Mouse (Mus musculus) forebrain, embryonic 14.5 days (tissue): ENCODE measurements around the gene Ipp. TPM values are rescaled to one million over a fixed set of nuclear protein-coding genes. Genes with fewer than 3 reads are reported as not detected.
A peak's percentile ranks its signal among the peaks of the same experiment; 100 is the strongest.

Source experiments
- ATAC-seq: fragments of 200-750 bp; cut with Nextera tagmentation; 2 replicates; pipeline ENCODE4 v1.8.0; 2017; ENCODE audit warnings: mild to moderate bottlenecking, moderate library complexity
- DNase-seq: peaks from one replicate; pipeline ENCODE4 v3.0.0-alpha.2; 2015; ENCODE audit warnings: low spot score
- H3K27ac ChIP-seq: fragments of 300-500 bp; sonication (generic); 2 replicates; pipeline ENCODE4 v1.5.1; 2014; ENCODE audit warnings: low read depth, mild to moderate bottlenecking, control low read depth, low read length, moderate library complexity
- H3K27me3 ChIP-seq: fragments of 300-500 bp; sonication (generic); replicated peaks from 2 replicates; pipeline ENCODE4 v1.6.1; 2014; ENCODE audit warnings: low read length, control low read depth, mixed read lengths; ENCODE audit not compliant: control insufficient read depth, insufficient read depth
- H3K36me3 ChIP-seq: fragments of 300-500 bp; sonication (generic); 2 replicates; pipeline ENCODE4 v1.6.1; 2014; ENCODE audit warnings: low read length, control low read depth; ENCODE audit not compliant: control insufficient read depth, insufficient read depth
- H3K4me1 ChIP-seq: fragments of 300-500 bp; sonication (generic); 2 replicates; pipeline ENCODE4 v1.6.1; 2014; ENCODE audit warnings: antibody characterized with exemption, low read length, control low read depth; ENCODE audit not compliant: control insufficient read depth, insufficient read depth
- H3K4me2 ChIP-seq: fragments of 300-500 bp; sonication (generic); 2 replicates; pipeline ENCODE4 v1.6.1; 2014; ENCODE audit warnings: mild to moderate bottlenecking, control low read depth, low read length
- H3K4me3 ChIP-seq: fragments of 300-500 bp; sonication (generic); 2 replicates; pipeline ENCODE4 v1.5.1; 2014; ENCODE audit warnings: low read depth, low read length, control low read depth
- H3K9ac ChIP-seq: fragments of 300-500 bp; sonication (generic); 2 replicates; pipeline ENCODE4 v1.6.1; 2014; ENCODE audit warnings: mild to moderate bottlenecking, low read length, control low read depth, moderate library complexity
- H3K9me3 ChIP-seq: fragments of 300-500 bp; sonication (generic); replicated peaks from 2 replicates; pipeline ENCODE4 v1.6.1; 2016; ENCODE audit warnings: low read length, control low read depth, mixed read lengths; ENCODE audit not compliant: control insufficient read depth
- WGBS: fragments of 180-500 bp; shearing (Covaris S2); extraction: QIAGEN DNeasy Blood & Tissue Kit; methylation state at CpG from one replicate; pipeline ENCODE4 v1.1.7; 2014; 5-methylcytosine and 5-hydroxymethylcytosine counted together
- polyA plus RNA-seq: library from polyadenylated mRNA; unstranded; fragments of >200 nt; fragmentation: Nextera tagmentation; extraction: Ambion mirVana; gene quantifications from 2 replicates; pipeline ENCODE4 v1.2.1, GENCODE M21; 2014

Ipp gene
- polyA plus RNA-seq, 1 experiment from 2014 or later = 5.4 TPM

DNA sequence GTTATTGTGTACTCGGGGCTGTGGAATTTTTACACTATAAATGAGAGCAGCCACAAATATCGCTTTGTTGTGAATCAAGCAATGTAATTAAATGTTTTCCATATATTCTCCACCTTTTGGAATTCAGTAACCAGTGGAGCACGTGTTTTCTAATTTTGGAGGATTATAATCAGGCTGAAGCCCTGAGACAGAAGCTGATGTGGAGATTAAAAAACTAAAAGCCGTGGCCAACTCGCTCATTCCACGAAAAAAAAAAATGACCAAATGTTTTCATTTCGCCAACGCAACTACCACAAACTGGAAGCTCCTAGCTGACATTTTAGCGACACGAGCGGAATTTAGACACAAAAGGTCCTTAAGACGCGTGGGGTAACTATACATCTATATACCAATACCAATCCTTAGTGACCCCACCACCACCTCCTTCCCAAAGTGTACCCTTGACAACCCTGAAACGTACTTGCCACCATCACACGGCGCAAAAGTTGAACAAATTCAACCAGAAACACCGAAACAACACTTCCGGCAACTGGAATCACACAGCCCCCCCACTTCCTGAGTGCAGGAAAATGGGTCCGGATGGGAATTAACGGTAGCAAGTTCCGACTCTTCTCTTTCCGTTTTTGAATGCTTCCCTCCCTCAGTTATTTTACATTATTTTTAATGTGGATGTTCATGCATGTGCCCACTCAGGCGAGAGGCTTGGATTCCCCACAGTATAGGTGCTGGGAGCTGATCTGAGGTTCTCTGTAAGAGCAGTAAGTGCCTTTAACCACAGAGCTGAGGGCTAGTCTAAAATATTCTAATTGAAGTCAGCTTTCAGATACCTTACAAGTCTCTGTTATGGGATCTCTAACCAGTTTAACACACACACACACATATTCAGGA is 48.3 kb downstream of the Ipp start, which contains the start of gene Tmem69:
TSS of gene Tmem69 (minus strand) at position 524 of the 888 bp plus-strand sequence.
- 3% methylated on average over 23 of the region's 23 CpGs for WGBS
- DNase-seq = peak; percentile 88

DNA sequence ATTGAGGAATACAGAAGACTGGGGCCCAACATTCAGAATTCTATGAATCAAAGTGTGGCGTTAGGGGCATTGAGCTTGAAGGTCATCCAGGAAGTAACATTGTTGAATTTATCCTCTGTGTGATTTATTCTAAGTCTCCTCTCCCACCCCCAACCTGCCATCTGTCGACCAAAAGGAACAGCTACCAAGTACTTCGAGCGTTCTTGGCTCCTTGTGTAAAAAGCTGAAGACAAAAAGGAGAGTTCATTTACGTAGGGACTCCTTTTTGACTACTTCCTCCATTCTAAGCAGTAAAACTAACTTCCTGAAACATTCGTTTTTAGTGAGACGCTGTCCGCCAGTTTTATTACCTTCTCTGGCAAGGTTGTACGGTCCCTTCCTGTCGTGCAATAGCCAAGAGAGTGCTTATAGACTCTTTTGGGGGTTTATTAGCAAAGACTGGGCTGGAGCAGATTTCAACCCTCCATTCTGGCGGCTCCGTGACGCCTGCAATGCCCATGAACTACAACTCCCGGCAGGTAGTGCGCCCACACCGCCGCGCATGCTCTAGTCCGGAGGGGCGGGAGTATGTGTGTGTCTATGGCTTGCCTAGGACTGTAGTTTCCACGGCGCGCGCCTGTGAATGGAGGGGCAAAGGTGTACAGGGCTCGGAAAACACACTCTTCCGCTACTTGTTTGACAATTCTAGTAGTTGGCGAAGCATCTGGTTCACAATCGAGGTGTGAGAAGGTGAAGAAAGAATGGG is 49.4 kb downstream of the Ipp start:
- DNase-seq (peak; percentile 97), ATAC-seq (peak; percentile 98)
- H3K9ac ChIP-seq = peak overlapping the region; percentile 79
- peak overlapping the region; percentile 75 for H3K4me3 ChIP-seq
- H3K27me3 ChIP-seq = no peaks in the 10 kb centered on the region
- peak overlapping the region; percentile 85 for H3K27ac ChIP-seq
- H3K4me2 ChIP-seq = peak overlapping the region; percentile 81
- H3K9me3 ChIP-seq = no peaks in the 10 kb centered on the region
- peaks cover 17% of the 10 kb centered on the region for H3K4me1 ChIP-seq
- WGBS = under 1% methylated on average over 28 of the region's 28 CpGs
- H3K36me3 ChIP-seq = peaks cover 17% of the 10 kb centered on the region

More for the DNA sequence above, 48.3 kb downstream of the Ipp start, which contains the start of gene Tmem69:
- peaks cover 17% of the 10 kb centered on the region for H3K36me3 ChIP-seq
- H3K4me1 ChIP-seq = peaks cover 17% of the 10 kb centered on the region
- peak within 1 kb of the TSS; percentile 81 for H3K4me2 ChIP-seq
- H3K4me3 ChIP-seq = peak within 1 kb of the TSS; percentile 75
- no peaks in the 10 kb centered on the region for H3K9me3 ChIP-seq
- peak within 1 kb of the TSS; percentile 79 for H3K9ac ChIP-seq
- peak within 1 kb of the TSS; percentile 85 for H3K27ac ChIP-seq
- no peaks in the 10 kb centered on the region for H3K27me3 ChIP-seq
- no peak for ATAC-seq

DNA sequence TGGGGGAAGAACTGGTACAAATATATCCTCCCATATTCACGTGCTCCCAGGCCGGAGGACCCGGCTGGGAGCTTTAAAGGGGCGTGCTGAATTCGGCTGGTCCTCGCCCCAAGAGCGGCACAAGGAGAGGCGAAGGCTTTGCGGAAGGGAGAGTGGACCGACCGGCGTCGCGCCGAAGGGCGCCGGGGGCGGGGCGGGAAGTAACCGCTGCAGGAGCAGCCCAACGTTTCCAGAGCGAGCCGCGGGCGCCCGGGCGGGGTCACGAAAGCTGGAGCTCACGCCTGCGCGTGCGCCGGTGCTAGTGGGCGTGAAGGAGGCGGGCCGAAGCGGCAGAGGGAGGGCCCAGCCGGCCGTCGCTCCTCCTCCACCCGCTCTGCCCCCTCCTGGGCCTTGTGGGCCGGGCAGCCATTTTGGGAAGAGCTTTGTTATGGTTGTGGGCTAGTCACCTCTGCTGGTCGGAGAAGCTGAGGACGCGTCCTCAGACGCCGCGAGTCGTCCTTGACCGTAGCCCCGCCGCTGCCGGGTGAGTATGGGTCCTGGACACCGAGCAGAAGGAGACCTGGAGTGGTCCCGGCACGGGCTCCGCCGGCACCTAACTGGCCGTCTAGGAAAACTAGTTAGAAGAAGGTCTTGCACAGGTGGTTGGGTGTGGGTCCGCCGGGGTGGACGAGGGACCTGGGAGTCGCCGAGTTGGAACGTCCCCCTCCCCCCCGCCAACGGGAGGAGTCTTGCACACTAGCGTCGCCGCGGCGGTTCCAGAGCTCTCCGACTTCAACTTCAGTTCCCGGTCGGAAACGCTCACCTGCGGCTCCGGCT is 50.2 kb downstream of the Ipp start, which contains the start of gene Gpbp1l1:
TSS of gene Gpbp1l1 (plus strand) at position 353 of the 816 bp plus-strand sequence.
- Histone ChIP-seq H3K27me3 (no peaks in the 10 kb centered on the region), H3K27ac (peak within 1 kb of the TSS; percentile 85), H3K4me1 (peaks cover 17% of the 10 kb centered on the region), H3K9ac (peak within 1 kb of the TSS; percentile 79), H3K4me2 (peak within 1 kb of the TSS; percentile 81), H3K36me3 (peaks cover 12% of the 10 kb centered on the region), H3K4me3 (peak within 1 kb of the TSS; percentile 75), H3K9me3 (no peaks in the 10 kb centered on the region)
- ATAC-seq = peak; percentile 96
- peak; percentile 98 for DNase-seq
- WGBS = under 1% methylated on average over 77 of the region's 78 CpGs

DNA sequence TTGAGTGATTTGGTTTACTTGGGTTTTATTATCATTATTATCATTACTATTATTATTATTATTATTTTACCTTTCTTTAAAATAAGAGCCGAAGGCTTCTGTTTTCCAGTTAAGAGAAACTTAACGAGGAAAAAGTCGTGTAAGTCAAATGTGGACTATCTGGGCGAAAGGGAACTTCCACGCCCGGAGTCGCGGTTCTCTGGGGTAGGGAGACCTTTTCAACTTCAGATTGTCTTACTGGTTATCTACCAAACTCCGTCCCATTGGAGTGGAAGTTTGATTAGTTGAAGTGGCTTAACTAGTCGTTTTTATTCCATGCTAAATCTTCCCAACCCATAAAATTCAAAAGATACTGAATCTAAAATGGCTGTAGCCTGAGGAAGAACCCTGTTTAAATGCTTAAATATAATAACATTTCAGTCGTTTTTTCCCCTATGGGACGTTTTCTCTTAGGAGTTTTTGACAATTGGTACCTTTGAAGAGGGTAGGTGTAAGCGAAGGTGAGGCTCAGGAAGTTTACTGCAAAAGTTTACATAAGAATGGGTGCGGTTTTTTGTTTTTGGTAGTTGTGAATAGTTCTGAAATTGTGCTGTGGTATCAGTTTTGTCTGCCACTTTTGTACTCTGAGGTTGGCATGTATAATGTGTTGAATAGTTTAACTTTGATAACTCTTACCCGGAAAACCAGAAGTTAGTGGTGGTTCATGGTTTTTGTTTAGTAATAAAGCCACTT is 51.0 kb downstream of the Ipp start:
- Histone ChIP-seq H3K4me1 (peaks cover 17% of the 10 kb centered on the region), H3K4me2 (peak overlapping the region; percentile 74), H3K9ac (peak overlapping the region; percentile 79), H3K27ac (no peak overlapping the region), H3K36me3 (peaks cover 7% of the 10 kb centered on the region), H3K9me3 (no peaks in the 10 kb centered on the region), H3K27me3 (no peaks in the 10 kb centered on the region), H3K4me3 (peak overlapping the region; percentile 75)
- 5% methylated on average over 15 of the region's 15 CpGs for WGBS
- DNase-seq (peak; percentile 1), ATAC-seq (no peak)

Other genes starting within 250 kb of the Ipp start
- gene Mast2, start 43.4 kb upstream of the Ipp start, polyA plus RNA-seq = 49.0 and 70.2 TPM in 2 replicates
- gene Tmem69, start 48.4 kb downstream of the Ipp start, polyA plus RNA-seq = 30.5 and 32.2 TPM in 2 replicates
- gene Gpbp1l1, start 50.1 kb downstream of the Ipp start, polyA plus RNA-seq = 26.6 and 27.1 TPM in 2 replicates
- 3.1 and 3.8 TPM in 2 replicates for gene Ccdc17, start 89.1 kb downstream of the Ipp start, polyA plus RNA-seq
- gene Nasp, start 120.4 kb downstream of the Ipp start, polyA plus RNA-seq = 125 and 129 TPM in 2 replicates
- 910 and 955 TPM in 2 replicates for gene Akr1a1, start 144.1 kb downstream of the Ipp start, polyA plus RNA-seq
- gene Prdx1, start 178.0 kb downstream of the Ipp start, polyA plus RNA-seq = 561 and 632 TPM in 2 replicates
- 13.2 and 15.2 TPM in 2 replicates for gene Mmachc, start 200.9 kb downstream of the Ipp start, polyA plus RNA-seq
- 14.6 and 16.9 TPM in 2 replicates for gene Ccdc163, start 201.0 kb downstream of the Ipp start, polyA plus RNA-seq
- 4.0 and 4.8 TPM in 2 replicates for gene Tesk2, start 213.4 kb downstream of the Ipp start, polyA plus RNA-seq